Mouse (Mus musculus): ENCODE data around the gene Afm.

The Afm gene

GRCm38 (mm10) chr5:90560743-90561142 lies 42.0 kb downstream of the Afm start, which contains the start of gene 5830473C10Rik:
Gene 5830473C10Rik, plus strand, starts transcription at chr5:90561107.
- DNase-seq: no peak

- no peak for DNase-seq
These were observed 43.1 kb downstream of the Afm start for GRCm38 (mm10) chr5:90561721-90562275.

- no peak for DNase-seq
These were observed 44.1 kb downstream of the Afm start for GRCm38 (mm10) chr5:90562880-90563279.

GRCm38 (mm10) chr5:90564161-90564560 lies 45.4 kb downstream of the Afm start:
- DNase-seq: no peak

- DNase-seq: no peak
These were observed 46.5 kb downstream of the Afm start for GRCm38 (mm10) chr5:90565205-90565604.

GRCm38 (mm10) chr5:90567788-90568187 lies 49.1 kb downstream of the Afm start:
- no peak for DNase-seq

GRCm38 (mm10) chr5:90568338-90568737 lies 49.6 kb downstream of the Afm start:
- no peak for DNase-seq

- no peak for DNase-seq
These were observed 52.5 kb downstream of the Afm start for GRCm38 (mm10) chr5:90571216-90571615.

- no peak for DNase-seq
These were observed 59.0 kb downstream of the Afm start for GRCm38 (mm10) chr5:90577751-90578150.

- DNase-seq: no peak
These were observed 60.8 kb downstream of the Afm start for GRCm38 (mm10) chr5:90579556-90579955.

- DNase-seq: no peak
These were observed 63.4 kb downstream of the Afm start for GRCm38 (mm10) chr5:90582179-90582578.

GRCm38 (mm10) chr5:90584799-90585198 lies 66.1 kb downstream of the Afm start:
- DNase-seq: no peak

GRCm38 (mm10) chr5:90586511-90586910 lies 67.8 kb downstream of the Afm start:
- DNase-seq: no peak

- DNase-seq: no peak
These were observed 69.4 kb downstream of the Afm start for GRCm38 (mm10) chr5:90588104-90588503.

GRCm38 (mm10) chr5:90588708-90589595 lies 70.2 kb downstream of the Afm start:
- DNase-seq: peak; percentile 11 to 12

- no peak for DNase-seq
These were observed 71.9 kb downstream of the Afm start for GRCm38 (mm10) chr5:90590676-90591075.

GRCm38 (mm10) chr5:90591936-90592335 lies 73.2 kb downstream of the Afm start:
- no peak for DNase-seq

GRCm38 (mm10) chr5:90594945-90595344 lies 76.2 kb downstream of the Afm start:
- DNase-seq: no peak

GRCm38 (mm10) chr5:90596155-90596554 lies 77.4 kb downstream of the Afm start:
- no peak for DNase-seq

- DNase-seq: no peak
These were observed 82.7 kb downstream of the Afm start for GRCm38 (mm10) chr5:90601469-90601868.

All from thymus, adult 18-20 months (tissue).